Mouse (Mus musculus) adrenal gland, postnatal 25 days (tissue): Measurements from ENCODE around the gene Akap13. TPM values are rescaled to one million over a fixed set of nuclear protein-coding genes. Genes with fewer than 3 reads are reported as not detected.

Source experiments
- DNase-seq: peaks from one replicate; pipeline ENCODE4 v3.0.0; 2021; ENCODE audit warnings: mixed read lengths
- microRNA-seq, 2 experiments: library from miRNA; unstranded; fragments of <30 nt; microRNA quantifications; one replicate each; pipeline ENCODE4 v1.2.0; 2021
- total RNA-seq: library from RNA; stranded (reverse); gene quantifications from 2 replicates; pipeline ENCODE4 v1.2.3, GENCODE M21; 2021

Gene Akap13
- total RNA-seq, 1 experiment from 2014 or later: 56.7 TPM

DNA sequence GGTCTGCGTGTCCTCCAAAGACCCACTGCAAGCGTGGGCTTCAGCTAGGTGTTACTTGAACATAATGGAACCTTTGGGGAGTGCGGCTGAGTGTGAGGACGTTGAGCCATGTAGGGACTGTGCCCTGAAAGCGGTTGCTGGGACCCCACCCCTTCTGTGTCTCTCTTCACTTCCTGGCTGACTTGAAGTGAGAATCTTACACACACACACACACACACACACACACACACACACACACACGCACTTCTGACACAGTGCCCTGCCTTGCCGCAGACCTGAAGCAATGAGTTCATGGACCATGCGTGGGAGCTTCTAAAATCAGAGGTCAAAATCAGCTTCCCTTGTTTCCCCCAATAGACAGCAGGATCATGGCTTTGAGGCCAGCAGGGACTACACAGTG, 339.8 kb downstream of the Akap13 start:
- DNase-seq: no peak

DNA sequence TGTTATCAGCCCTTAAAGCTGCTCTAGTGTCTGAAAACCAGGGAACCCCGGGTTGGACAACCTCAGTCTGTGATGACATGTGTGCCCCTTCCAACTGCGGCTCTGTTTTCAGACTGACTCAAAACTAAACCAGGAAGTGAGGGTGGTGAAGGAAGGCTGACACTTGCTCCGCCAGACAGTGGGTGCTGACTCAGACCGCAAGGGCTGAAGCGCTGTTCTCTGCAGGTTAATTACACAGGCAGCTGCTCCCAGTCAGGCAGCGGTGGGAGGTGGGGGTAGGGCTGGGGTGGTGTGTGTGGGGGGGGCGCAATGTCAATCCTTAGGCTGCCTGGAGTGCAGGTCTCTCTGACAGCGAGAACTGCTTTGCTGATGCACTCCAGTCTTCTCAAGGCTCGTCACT, 341.1 kb downstream of the Akap13 start:
- no peak for DNase-seq

DNA sequence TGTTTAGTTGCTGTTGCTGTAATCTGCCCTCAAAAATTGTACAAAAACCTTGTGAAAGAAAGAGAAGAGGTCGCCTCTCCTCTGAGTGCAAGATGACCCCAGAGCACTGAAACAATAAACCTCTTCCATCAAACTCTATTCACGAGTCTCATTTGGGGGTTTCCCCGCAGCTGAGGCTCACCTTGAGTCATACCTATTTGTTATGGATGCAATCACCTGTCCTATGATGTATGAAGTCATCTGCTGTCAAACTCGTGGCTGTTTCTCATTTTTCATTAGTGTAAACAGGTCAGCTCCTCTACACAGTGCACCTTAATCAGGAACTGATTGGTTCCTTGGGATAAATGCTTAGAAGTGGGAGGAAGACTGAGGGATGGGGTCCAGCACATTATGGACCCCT, 345.2 kb downstream of the Akap13 start:
- no peak for DNase-seq

DNA sequence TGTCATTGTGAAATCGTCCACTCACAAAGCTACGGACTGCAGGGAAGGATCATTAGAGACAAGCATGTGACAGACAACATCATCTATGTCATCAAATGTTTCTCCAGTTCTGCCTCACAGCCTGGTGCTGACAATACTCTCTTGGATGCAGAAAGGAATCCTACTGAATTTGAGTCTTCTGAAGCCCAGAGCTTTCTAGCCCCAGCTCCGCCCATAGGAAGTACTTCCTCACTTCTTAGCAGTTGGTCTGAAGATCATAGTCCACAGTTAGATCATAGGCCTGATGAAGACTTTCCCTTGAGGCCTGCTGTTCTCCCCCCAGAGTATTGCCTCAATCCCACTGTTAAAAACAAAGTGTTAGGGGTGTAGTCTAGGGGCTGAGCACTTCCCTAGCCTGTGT, 345.7 kb downstream of the Akap13 start:
- no peak for DNase-seq

DNA sequence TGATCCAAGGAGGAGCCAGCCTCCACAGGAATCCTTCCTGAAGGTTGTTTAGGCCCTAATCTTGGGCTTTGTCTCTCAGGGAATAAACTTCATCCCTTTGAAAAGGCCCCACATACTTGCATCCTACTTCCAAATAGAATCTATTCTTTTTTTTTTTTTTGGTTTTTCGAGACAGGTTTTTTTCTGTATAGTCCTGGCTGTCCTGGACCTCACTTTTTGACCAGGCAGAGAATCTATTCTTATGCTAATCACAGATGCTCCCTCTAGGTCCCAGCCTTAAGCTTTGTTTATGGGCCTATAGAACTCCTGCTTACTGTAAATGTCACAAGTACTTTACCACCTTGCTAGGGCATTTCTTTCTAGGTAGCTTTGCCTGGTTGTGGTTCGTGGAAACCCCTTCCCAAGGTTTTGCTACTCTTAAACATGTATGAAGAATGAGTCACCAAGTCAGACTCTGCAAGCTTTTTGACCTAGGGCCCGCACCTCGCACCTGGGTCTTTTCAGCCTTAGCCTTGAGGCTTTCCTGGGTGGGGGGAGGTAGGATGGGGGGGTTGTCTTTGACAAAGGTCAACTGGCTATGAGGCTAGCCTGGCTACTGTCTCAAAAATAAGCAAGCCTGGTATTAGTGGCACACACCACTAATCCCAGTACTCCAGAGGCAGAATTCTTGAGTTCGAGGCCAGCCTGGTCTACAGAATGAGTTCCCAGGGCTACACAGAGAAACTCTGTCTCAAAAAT, 346.5 kb downstream of the Akap13 start:
- DNase-seq: no peak

DNA sequence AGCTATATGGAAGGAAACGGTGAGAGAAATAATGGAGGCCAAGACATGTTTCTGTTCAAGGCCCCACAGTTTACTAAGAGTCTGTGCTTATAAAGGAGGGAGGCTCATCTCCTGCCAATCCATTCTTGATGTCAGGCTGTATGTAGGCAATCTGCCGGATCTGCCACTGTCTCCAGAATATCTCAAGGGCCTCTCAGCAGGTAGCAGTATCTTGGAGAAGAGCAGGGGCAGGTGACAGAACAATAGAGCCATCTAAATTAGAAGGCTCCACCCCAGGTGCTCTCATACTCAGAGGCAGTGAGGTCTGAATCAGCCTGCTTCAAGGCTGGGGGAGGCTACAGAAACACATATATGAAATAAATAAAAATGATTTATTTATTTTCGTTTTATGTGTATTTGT, 347.6 kb downstream of the Akap13 start:
- no peak for DNase-seq

Small RNAs within 50 kb of the gene (microRNA-seq; reads per million reads assigned to microRNA genes)
- gene Gm23251: 0 reads per million in 2 experiments

Other genes with a start within 250 kb of the Akap13 start
- 0.19 and 0.30 TPM in 2 replicates for gene Sv2b, start 146.3 kb upstream of the Akap13 start, total RNA-seq